Mouse (Mus musculus): Measurements from ENCODE around the gene Nck2.

GRCm38 (mm10) chr1:43468978-43469377, 24.6 kb downstream of the Nck2 start:
- no peak for TF ChIP-seq CTCF (IDR thresholded peaks at IDR 0.05; ENCODE audit: low read depth)
- TF ChIP-seq EP300 (optimal IDR thresholded peaks at IDR 0.05): no peak

Measured in stomach, postnatal 0 days (tissue).